Mouse (Mus musculus) embryo, embryonic 11 days (tissue): ENCODE data around the gene Krt10.

Experiments used
- DNase-seq: peaks from one replicate; pipeline ENCODE4 v3.0.0-alpha.2; 2015

Krt10 gene

GRCm38 (mm10) chr11:99369853-99370451, 19.2 kb downstream of the Krt10 start:
- DNase-seq, result no peak

- peak; percentile 43 for DNase-seq
These were observed 19.9 kb downstream of the Krt10 start for GRCm38 (mm10) chr11:99369229-99369628.

- DNase-seq, result peak; percentile 12
These were observed 22.4 kb downstream of the Krt10 start for GRCm38 (mm10) chr11:99366791-99367190.

GRCm38 (mm10) chr11:99364412-99364811, 24.8 kb downstream of the Krt10 start:
- peak; percentile 62 for DNase-seq

GRCm38 (mm10) chr11:99361423-99361822, 27.7 kb downstream of the Krt10 start:
- DNase-seq, result no peak

GRCm38 (mm10) chr11:99351004-99351403, 38.2 kb downstream of the Krt10 start, which contains the start of gene Krt27:
Gene Krt27, minus strand, starts transcription at chr11:99351104.
- DNase-seq, result no peak

- peak; percentile 31 for DNase-seq
These were observed 49.8 kb downstream of the Krt10 start for GRCm38 (mm10) chr11:99339299-99339847.

GRCm38 (mm10) chr11:99337866-99338265, 51.3 kb downstream of the Krt10 start, which contains the start of gene Krt26:
Gene Krt26, minus strand, starts transcription at chr11:99337966.
- no peak for DNase-seq
